Mouse (Mus musculus) R1 (cell line): ENCODE data around the gene Katnb1.

Experiments
- DNase-seq: peaks from one replicate; pipeline ENCODE4 v3.0.0-alpha.2; 2018; ENCODE audit warnings: low read depth, low spot score

Gene Katnb1

GRCm38 (mm10) chr8:95084744-95085431, 3.9 kb downstream of the Katnb1 start:
- peak; percentile 69 for DNase-seq

- no peak for DNase-seq
Measured at GRCm38 (mm10) chr8:95085432-95086141, 4.6 kb downstream of the Katnb1 start.

GRCm38 (mm10) chr8:95093574-95093973, 12.6 kb downstream of the Katnb1 start:
- no peak for DNase-seq

GRCm38 (mm10) chr8:95099009-95099408, 18.0 kb downstream of the Katnb1 start:
- peak; percentile 56 for DNase-seq

DNA sequence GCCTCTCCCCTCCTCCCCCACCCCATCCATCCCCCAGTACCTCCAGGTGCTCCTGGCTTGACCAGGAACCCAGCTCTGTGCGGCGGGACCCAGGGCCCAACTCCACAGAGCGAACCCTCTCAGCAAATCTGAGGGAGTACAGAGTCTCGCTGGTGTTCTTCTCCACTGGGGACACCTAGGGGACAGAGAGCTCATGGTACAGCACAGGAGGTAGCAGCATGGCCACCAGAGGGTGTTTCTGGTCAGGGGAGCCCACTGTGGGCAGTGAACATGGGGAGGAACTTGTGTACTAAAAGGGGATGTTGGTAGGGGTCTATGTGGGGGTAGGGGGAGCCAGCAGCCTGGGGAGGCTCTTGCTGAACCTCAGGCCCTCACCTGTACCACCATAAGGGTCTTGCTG, 21.0 kb downstream of the Katnb1 start:
- no peak for DNase-seq

DNA sequence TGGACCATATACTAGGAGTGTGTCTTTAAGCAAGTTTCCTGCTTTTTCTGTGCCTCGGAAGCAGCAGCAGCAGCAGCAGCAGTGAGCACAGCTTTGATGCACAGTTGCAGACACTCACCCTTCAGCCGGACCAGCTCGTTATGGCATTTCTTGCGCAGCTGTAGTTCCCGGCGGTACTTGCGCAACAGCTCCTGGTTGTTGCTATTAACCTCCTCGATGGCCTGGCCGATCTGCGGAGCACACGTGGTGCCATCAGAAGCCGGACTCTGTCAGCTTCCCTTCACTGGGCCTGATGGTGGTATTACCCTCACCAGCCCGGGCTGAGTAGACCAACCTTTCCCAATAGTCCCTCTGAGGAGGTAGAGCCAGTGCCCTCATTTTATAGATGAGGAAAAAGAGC, 26.3 kb downstream of the Katnb1 start:
- no peak for DNase-seq

- no peak for DNase-seq
Measured at GRCm38 (mm10) chr8:95112594-95112993, 31.6 kb downstream of the Katnb1 start.

DNA sequence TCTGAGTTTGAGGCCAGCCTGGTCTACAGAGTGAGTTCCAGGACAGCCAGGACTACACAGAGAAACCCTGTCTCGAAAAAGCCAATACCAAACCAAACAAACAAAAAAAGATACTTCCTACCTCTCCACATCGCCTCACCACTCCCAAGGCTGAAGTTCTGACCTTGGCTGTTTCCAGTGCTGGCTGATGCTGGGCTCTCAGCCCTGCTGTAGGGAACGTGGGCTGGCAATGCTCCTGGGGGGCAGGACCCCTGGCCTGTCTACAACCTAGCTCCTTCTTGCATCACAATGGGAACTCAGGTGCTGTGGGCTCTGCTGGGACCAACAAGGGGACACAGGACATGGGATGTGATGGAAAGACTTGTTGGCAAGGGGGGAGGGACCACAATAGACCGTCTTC, 32.1 kb downstream of the Katnb1 start:
- no peak for DNase-seq

DNA sequence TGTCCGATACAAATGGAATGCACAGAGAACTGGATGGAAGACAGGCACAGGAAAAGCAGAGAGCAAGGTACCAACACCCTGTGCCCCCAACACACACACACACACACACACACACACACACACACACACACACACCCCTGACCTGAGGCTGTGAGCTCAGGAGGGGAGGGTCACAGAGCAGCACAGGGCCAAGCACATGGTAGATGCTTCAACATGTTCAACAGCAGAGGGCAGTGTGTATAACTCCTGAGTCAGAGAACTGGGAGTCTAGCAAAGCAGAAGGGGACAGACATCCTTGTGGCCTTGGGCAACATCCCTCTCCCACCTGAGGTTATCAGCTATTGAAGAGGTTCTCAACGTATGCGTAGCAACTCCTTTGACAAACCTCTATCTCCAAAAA, 32.8 kb downstream of the Katnb1 start:
- DNase-seq: peak; percentile 67

GRCm38 (mm10) chr8:95123455-95123854, 42.5 kb downstream of the Katnb1 start:
- DNase-seq: peak; percentile 77

DNA sequence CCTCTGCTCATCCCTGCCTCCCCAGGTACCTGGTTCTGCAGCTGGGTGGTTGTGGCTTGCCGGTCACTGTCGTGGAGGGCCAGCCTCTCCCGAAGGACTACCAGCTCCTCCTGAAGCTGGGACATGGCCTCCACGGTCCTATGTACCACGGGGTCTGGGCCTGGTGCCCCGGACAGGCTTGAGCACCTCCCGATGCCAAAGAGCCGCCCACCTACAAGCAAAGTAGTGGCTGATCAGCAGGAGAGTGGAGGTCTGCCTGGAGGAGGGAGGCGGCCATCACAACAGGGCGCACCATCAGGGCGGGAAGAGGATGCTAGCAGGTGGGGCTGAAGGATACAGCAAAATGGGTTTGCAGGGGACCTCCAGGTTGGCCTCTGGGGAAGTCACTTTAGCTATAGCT, 45.5 kb downstream of the Katnb1 start:
- no peak for DNase-seq

- no peak for DNase-seq
Measured at GRCm38 (mm10) chr8:95127658-95128057, 46.7 kb downstream of the Katnb1 start.

DNA sequence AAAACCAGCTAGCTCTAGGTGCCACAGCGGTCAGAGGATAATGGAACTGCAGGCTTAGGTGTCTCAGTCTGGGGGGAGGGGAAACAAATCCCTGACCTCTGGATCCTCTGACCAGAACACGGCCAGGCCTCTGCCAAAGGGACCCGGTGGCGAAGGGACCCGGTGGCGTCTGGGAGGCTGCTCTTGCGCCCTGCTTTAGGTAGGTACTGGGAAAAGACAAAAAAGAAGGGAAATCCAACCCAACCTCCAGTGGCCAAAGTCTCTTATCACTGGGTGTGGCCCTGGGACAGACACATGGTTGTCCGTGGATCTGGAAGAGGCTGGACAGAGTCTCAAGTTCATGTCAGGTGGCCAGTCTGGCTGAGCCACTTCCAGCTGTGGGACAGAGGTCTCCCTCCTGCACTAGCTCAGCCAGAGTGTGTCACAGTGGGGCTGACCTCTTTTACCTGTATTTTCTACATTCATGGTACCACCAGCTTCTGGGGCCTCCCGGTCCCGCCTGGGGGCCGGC, 47.8 kb downstream of the Katnb1 start:
- no peak for DNase-seq

DNA sequence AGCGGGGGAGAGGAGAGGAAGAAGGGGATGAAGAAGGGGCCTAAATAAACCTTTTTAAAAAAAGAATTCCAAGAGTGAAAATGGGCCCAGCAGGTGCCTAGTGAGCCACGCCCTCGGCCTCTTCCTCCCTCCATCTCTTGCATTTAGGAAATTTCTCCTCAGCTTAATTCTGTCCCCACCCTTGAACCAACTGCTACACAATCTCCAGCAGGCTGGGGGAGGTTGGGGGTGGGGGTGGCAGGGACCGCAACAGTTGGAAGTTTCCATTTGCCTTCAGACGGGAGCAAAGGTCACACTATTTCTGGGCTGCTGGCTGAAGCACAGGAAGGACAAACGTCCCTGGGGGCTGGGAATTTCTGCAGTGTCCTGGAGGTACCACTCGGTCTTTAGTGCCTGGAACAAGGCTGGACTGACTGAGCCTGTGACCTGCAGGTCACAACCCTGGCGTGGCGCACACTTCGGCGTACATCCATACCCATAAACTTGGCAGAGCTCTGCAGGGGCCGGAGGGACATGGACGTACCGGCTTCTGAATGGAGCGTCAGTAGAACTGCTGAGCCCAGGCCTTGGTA, 50.1 kb downstream of the Katnb1 start:
- DNase-seq: peak; percentile 87

DNA sequence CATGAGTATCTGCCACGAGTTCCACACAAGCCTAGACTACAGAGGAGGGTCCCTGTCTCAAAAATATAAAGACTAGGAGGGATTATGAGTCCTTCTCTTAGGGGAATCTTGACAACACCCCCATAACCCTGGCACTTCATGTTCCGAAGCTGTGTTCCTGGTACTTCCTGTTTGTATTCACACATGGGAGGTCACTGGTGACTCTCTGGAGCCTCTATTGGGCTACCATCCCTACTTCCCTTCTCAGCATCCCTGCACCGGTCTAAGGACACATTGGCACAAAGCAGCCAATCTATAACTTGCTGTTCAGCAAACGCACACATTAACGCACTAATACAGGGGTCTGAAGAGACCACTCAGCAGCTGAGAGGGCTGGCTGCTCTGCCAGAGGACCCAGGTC, 51.0 kb downstream of the Katnb1 start:
- DNase-seq: no peak

- peak; percentile 72 for DNase-seq
Measured at GRCm38 (mm10) chr8:95134186-95134585, 53.2 kb downstream of the Katnb1 start.

GRCm38 (mm10) chr8:95135242-95135641, 54.3 kb downstream of the Katnb1 start:
- DNase-seq: no peak

GRCm38 (mm10) chr8:95136218-95136617, 55.2 kb downstream of the Katnb1 start:
- no peak for DNase-seq

GRCm38 (mm10) chr8:95137201-95137600, 56.2 kb downstream of the Katnb1 start:
- no peak for DNase-seq

- DNase-seq: peak; percentile 89
Measured at GRCm38 (mm10) chr8:95137641-95138098, 56.7 kb downstream of the Katnb1 start.

DNA sequence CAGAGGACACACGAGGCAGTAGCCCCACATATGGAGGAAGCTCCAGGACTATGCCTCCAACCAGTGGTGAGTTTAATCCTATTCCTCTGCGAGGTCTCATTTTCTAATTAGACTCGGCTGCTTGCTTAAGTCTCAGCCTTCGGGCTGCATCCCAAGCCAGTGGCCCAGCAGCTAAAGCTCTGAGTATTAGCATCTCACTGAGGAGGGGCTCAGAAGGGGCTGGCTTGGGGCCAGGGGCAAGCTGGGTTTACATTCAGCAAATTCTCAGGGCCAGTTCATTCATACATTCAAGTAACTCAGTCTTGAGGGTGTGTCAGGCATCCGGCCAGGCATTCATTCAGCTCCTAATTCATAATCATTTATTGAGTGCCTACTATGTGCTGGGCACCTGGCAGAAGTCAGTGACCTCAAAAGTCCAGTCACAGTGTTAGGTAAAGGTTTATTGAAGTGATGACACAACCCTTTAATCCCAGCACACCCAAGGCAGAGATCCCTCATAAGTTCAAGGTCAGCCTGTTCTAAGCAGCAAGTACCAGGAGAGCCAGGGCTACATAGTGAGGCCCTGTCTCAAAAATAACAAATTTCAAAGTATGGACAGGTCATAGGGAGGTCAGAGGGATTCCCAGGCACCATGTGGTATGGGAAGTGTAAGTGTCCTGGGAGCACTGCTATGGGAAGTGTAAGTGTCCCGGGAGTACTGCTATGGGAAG, 57.5 kb downstream of the Katnb1 start:
- peak; percentile 46 for DNase-seq

DNA sequence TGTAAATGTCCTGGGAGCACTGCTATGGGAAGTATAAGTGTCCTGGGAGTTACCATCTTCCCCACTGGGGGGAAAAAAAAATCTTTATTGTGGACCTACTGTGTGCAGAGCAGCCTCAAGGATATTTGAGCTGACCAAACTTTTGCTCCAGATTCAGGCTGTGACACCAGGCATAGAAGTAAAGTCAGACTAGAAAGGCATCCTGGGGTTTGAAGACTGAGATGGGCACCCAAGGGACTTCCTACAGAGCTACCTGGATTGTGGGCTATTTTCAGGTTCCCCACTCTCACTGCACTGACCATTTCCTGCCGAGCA, 58.0 kb downstream of the Katnb1 start:
- no peak for DNase-seq
